Mouse (Mus musculus): Measurements from ENCODE around the gene Chrna10.

DNA sequence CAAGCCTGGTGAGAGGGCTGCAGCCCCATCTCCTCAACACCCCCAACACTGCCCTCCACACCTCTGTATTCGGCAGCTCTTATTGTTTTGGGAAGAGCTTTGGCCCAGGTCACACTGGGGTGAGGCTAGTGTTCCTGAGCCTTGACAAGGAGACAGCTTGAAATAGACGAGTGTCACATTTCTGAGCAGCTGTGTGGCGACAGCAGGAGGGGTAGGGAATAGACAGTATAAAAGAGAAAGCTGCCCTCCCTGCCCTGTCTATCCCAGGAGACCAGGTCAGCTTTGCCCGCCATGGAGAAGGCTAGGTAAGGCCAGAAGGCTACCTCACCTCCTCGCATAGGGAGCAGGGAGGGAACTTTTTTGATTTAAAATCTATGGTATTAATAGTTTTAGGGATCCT, 15.1 kb downstream of the Chrna10 start, which contains the start of gene Art1:
- TF ChIP-seq CTCF (IDR thresholded peaks at IDR 0.05; ENCODE audit: low read depth, low read length) = no peak
- no peak for TF ChIP-seq GATA1 (IDR thresholded peaks at IDR 0.05; ENCODE audit: borderline replicate concordance, low read length)
- no peak for TF ChIP-seq POLR2AphosphoS5 (IDR thresholded peaks at IDR 0.05; ENCODE audit: insufficient replicate concordance, low read depth, low read length)
